Mouse (Mus musculus) heart, embryonic 15.5 days (tissue): ENCODE data around the gene Zfp185. TPM values are rescaled to one million over a fixed set of nuclear protein-coding genes. Genes with fewer than 3 reads are reported as not detected.
A peak's percentile ranks its signal among the peaks of the same experiment; 100 is the strongest.
"Not testable (repeated sequence)": the region's sequence is repeated elsewhere in the genome, so short reads cannot be mapped to it uniquely, and the experiment has no call there.

ENCODE experiments used
- ATAC-seq: fragments of 200-750 bp; cut with Nextera tagmentation; replicated peaks from 2 replicates; pipeline ENCODE4 v1.8.0; 2017; ENCODE audit warnings: low read depth, moderate TSS enrichment; ENCODE audit not compliant: insufficient number of reproducible peaks, insufficient read depth, low FRiP score
- H3K27ac ChIP-seq: fragments of 300-500 bp; sonication (generic); 2 replicates; pipeline ENCODE4 v1.5.1; 2015; ENCODE audit warnings: mild to moderate bottlenecking, inconsistent platforms
- H3K27me3 ChIP-seq: fragments of 300-500 bp; sonication (generic); 2 replicates; pipeline ENCODE4 v1.6.1; 2015; ENCODE audit warnings: inconsistent platforms
- H3K36me3 ChIP-seq: fragments of 300-500 bp; sonication (generic); 2 replicates; pipeline ENCODE4 v1.6.1; 2015; ENCODE audit warnings: mild to moderate bottlenecking, inconsistent platforms
- H3K4me1 ChIP-seq: fragments of 300-500 bp; sonication (generic); replicated peaks from 2 replicates; pipeline ENCODE4 v1.6.1; 2015; ENCODE audit warnings: inconsistent platforms
- H3K4me2 ChIP-seq: fragments of 300-500 bp; sonication (generic); 2 replicates; pipeline ENCODE4 v1.6.1; 2015; ENCODE audit warnings: inconsistent platforms, mild to moderate bottlenecking, moderate library complexity
- H3K4me3 ChIP-seq: fragments of 300-500 bp; sonication (generic); 2 replicates; pipeline ENCODE4 v1.5.1; 2015; ENCODE audit warnings: mild to moderate bottlenecking, inconsistent platforms
- H3K9ac ChIP-seq: fragments of 300-500 bp; sonication (generic); 2 replicates; pipeline ENCODE4 v1.6.1; 2015; ENCODE audit warnings: mild to moderate bottlenecking, inconsistent platforms
- H3K9me3 ChIP-seq: fragments of 300-500 bp; sonication (generic); replicated peaks from 2 replicates; pipeline ENCODE4 v1.6.1; 2016; ENCODE audit warnings: inconsistent platforms
- WGBS: fragments of 180-500 bp; shearing (Covaris S2); methylation state at CpG from one replicate; pipeline ENCODE4 v1.1.7; 2015; ENCODE audit warnings: mixed read lengths; 5-methylcytosine and 5-hydroxymethylcytosine counted together
- microRNA counts: library from miRNA; unstranded; fragments of <30 nt; microRNA quantifications from one replicate; lab custom pipeline; 2016
- microRNA-seq: library from miRNA; unstranded; fragments of <30 nt; microRNA quantifications from one replicate; pipeline ENCODE4, GENCODE M21; 2016
- polyA plus RNA-seq: library from polyadenylated mRNA; unstranded; fragments of >200 nt; fragmentation: Nextera tagmentation; extraction: Ambion mirVana; gene quantifications from 2 replicates; pipeline ENCODE4 v1.2.1, GENCODE M21; 2015

The Zfp185 gene
- polyA plus RNA-seq, 1 experiment from 2014 or later, result 3.5 TPM

DNA sequence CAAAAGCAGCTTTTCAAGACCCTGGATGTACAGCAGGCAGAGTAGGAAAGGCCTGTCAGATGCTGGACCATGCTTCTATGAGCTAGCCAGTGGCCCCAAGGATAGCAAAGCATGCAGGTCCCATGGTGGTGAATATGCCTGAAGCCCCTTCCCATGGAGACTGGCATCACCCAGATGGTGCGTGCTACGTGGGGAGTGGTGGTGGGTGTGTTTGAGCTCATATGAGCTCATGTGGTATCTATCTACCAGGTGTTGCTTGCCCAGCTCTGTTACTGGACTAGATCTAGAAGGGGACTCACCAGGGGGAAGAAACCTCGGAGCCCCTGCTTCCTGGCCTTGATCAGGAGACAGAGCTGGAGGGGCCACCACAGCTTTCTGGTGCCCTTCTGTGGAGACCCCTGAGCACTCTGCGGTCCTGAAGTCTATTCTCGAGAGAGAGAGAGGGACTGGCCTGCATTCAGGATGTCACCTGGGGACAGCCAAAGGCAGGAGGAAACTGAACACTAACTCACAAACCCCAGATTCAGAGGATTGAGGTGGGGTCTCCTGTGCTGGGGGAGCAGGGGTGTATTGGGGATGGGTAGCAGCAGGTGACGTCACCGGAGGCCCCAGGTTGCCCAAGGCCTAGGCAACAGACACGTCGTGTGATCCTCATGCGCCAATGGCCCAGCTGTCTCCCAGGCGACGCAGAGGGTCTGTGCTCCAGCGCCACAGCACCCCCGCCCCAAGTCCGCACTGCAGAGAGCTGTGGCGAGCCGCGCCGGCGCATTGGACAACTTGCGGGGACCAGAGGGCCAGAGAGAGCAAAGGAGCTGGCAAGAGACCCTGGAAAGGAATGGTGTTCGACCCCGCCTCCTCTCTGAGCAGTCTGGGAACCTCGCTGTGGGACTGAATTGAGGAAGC lies 76.6 kb downstream of the Zfp185 start:
- ATAC-seq, result no peak
- Histone ChIP-seq H3K4me3 (no peak overlapping the region; the same call in 1 of the 2 replicates), H3K36me3 (no peaks in the 10 kb centered on the region), H3K9ac (no peak overlapping the region), H3K4me1 (peaks cover 5% of the 10 kb centered on the region; the same call in 1 of the 2 replicates), H3K4me2 (peak overlapping the region; percentile 45), H3K9me3 (no peaks in the 10 kb centered on the region), H3K27ac (no peak overlapping the region), H3K27me3 (peaks cover 18% of the 10 kb centered on the region)
- WGBS, result 34% methylated on average over 23 of the region's 24 CpGs

DNA sequence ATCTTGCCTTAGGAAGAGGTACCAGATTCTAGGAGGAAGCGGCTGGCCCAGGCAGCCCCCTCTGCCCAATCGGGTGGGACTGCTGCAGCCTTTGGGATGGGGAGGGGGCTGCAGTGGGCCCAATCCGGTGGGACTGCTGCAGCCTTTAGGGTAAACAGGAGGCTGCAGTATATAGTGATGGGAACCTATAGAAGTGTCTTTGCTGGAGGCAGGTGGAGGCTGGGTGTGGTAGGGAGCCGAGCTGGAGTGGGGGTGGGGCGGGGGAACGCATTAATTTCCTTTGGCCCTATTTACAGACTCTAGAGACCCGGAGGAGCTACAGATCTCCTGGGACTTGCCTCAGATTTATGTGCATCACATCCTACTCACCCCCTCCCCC lies 77.3 kb downstream of the Zfp185 start, which contains the start of gene Pnma3:
TSS of gene Pnma3 (plus strand) at position 373 of the 379 bp plus-strand sequence.
- no peak within 1 kb of the TSS; the same call in 1 of the 2 replicates for H3K4me3 ChIP-seq
- H3K4me1 ChIP-seq, result peaks cover 5% of the 10 kb centered on the region; the same call in 1 of the 2 replicates
- H3K27ac ChIP-seq, result no peak within 1 kb of the TSS
- no peaks in the 10 kb centered on the region for H3K36me3 ChIP-seq
- peak within 1 kb of the TSS; percentile 45 for H3K4me2 ChIP-seq
- H3K9ac ChIP-seq, result no peak within 1 kb of the TSS
- peaks cover 18% of the 10 kb centered on the region for H3K27me3 ChIP-seq
- H3K9me3 ChIP-seq, result no peaks in the 10 kb centered on the region
- no peak for ATAC-seq
- 27% methylated on average over 7 of the region's 7 CpGs for WGBS

GRCm38 (mm10) chrX:73066765-73067312 lies 79.7 kb downstream of the Zfp185 start:
- 20% methylated on average over 1 of the region's 5 CpGs for WGBS
- ATAC-seq, result not testable (repeated sequence)

More at GRCm38 (mm10) chrX:73066765-73067312, 79.7 kb downstream of the Zfp185 start:
- peaks cover 18% of the 10 kb centered on the region for H3K27me3 ChIP-seq
- H3K9me3 ChIP-seq, H3K4me2 ChIP-seq, H3K9ac ChIP-seq, H3K27ac ChIP-seq, H3K36me3 ChIP-seq, H3K4me1 ChIP-seq, H3K4me3 ChIP-seq: not testable (repeated sequence)

MicroRNAs encoded within 50 kb of the gene (microRNA counts, 519-probe panel; counts per million panel counts)
- microRNA mmu-miR-2137 (lab: Ali Mortazavi, UCI), result 1,534 counts per million, percentile 8 among the panel's probes with 10 or more counts

Small RNA genes lying within 50 kb of the gene (microRNA-seq; reads per million reads assigned to microRNA genes)
- 0.63 reads per million for gene Mir2137

Other genes starting within 250 kb of the Zfp185 start
- 0.15 and 0.20 TPM in 2 replicates for gene Gabrq, start 162.2 kb upstream of the Zfp185 start, polyA plus RNA-seq
- 50.6 and 60.7 TPM in 2 replicates for gene Cetn2, start 68.9 kb upstream of the Zfp185 start, polyA plus RNA-seq
- 13.4 and 15.6 TPM in 2 replicates for gene Nsdhl, start 68.8 kb upstream of the Zfp185 start, polyA plus RNA-seq
- 0.10 TPM in 1 of 2 replicates, not detected in the other for gene Pnma5, start 49.8 kb downstream of the Zfp185 start, polyA plus RNA-seq
- gene Pnma3, start 77.4 kb downstream of the Zfp185 start, polyA plus RNA-seq, result 0.06 TPM in 1 of 2 replicates, not detected in the other
- 0.79 and 2.0 TPM in 2 replicates for gene Xlr4a, start 95.1 kb downstream of the Zfp185 start, polyA plus RNA-seq
- gene Xlr3a, start 109.8 kb downstream of the Zfp185 start, polyA plus RNA-seq, result 1.8 and 1.9 TPM in 2 replicates
- not detected in 2 replicates for gene Gm14685, start 129.7 kb downstream of the Zfp185 start, polyA plus RNA-seq
- gene Xlr5b, start 161.5 kb downstream of the Zfp185 start, polyA plus RNA-seq, result not detected in 2 replicates
- 0.08 TPM in 1 of 2 replicates, not detected in the other for gene DXBay18, start 162.1 kb downstream of the Zfp185 start, polyA plus RNA-seq
- not detected in 2 replicates for gene Spin2d, start 189.7 kb downstream of the Zfp185 start, polyA plus RNA-seq
- 6.0 and 6.8 TPM in 2 replicates for gene Xlr3b, start 204.9 kb downstream of the Zfp185 start, polyA plus RNA-seq
- gene Xlr4b, start 227.0 kb downstream of the Zfp185 start, polyA plus RNA-seq, result 0.96 and 2.8 TPM in 2 replicates
- 9.2 and 11.6 TPM in 2 replicates for gene F8a, start 241.0 kb downstream of the Zfp185 start, polyA plus RNA-seq